ENCODE assay signal across 27 mouse cellular contexts in the genomic region with DNA sequence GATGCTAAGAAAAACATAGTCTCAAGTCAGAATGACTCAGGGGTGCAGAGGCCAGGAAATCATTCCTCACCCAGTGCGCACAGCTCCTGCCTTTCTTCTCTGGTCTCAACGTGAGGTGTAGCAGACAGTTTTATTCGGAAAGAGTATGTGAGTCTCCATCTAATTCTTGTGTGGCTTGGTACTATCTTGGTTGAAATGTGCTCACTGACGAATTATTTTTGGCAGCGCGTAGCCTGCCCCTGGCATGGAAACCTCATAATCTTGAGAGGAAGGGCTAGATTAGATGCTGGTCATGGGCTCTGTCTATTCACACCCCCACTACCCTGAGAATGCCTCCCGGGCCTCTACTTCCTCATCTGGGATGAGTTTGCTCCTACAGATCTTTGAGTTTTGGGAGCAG. TPM values are rescaled to one million over a fixed set of nuclear protein-coding genes. Genes with fewer than 3 reads are reported as not detected.
DNase-seq lines count a peak whose midpoint lies in the region; ATAC-seq and TF ChIP-seq lines count a peak whose summit lies in the region.
"Had no signal": no experiment of that assay in that cellular context is flagged by ENCODE, and none has a peak within 500 bp of the region (broad histone marks: within the 10 kb centered on the region; RNA-seq: fewer than 3 reads in every experiment).

No protein-coding gene starts in this region.

- no peak overlapping the region for H3K4me2 ChIP-seq in lung, embryonic 16.5 days (ENCODE audit: low read depth, low read length)
- peak overlapping the region; percentile 20; the same call in 1 of the 2 replicates for H3K4me2 ChIP-seq in heart, postnatal 0 days (ENCODE audit: low read depth, low read length)
- H3K4me2 ChIP-seq: embryonic facial prominence, embryonic 12.5 days; forebrain, embryonic 13.5 days; hindbrain, embryonic 13.5 days; lung, embryonic 14.5 days; midbrain, embryonic 15.5 days; neural tube, embryonic 12.5 days had no signal

- no peak for TF ChIP-seq CTCF in heart, postnatal 0 days (IDR thresholded peaks at IDR 0.05; ENCODE audit: low read depth)

- 0 out of 2 replicates have a peak, but pooled peaks have one; percentile 51 for TF ChIP-seq EP300 in heart, postnatal 0 days (IDR thresholded peaks at IDR 0.05; ENCODE audit: low read depth)

- H3K27me3 ChIP-seq in lung, embryonic 16.5 days (ENCODE audit: control insufficient read depth, insufficient read depth, low read depth, low read length): no peaks in the 10 kb centered on the region
- no peaks in the 10 kb centered on the region for H3K27me3 ChIP-seq in heart, postnatal 0 days (ENCODE audit: control insufficient read depth, insufficient read depth, low read length)
- H3K27me3 ChIP-seq: embryonic facial prominence, embryonic 12.5 days; forebrain, embryonic 13.5 days; midbrain, embryonic 15.5 days; neural tube, embryonic 12.5 days had no signal

- 0 out of 2 replicates have a peak overlapping the region, but pooled peaks have one; percentile 7 for H3K27ac ChIP-seq in lung, embryonic 16.5 days (ENCODE audit: low read length)
- H3K27ac ChIP-seq in heart, postnatal 0 days (ENCODE audit: low read depth): peak overlapping the region; percentile 73
- H3K27ac ChIP-seq: embryonic facial prominence, embryonic 12.5 days; forebrain, embryonic 13.5 days; hindbrain, embryonic 13.5 days; liver, embryonic 14.5 days; midbrain, embryonic 15.5 days; neural tube, embryonic 12.5 days had no signal

- no peak overlapping the region for H3K4me3 ChIP-seq in lung, embryonic 16.5 days (ENCODE audit: low read length)
- H3K4me3 ChIP-seq in heart, postnatal 0 days (ENCODE audit: low read depth, low read length): no peak overlapping the region
- H3K4me3 ChIP-seq: embryonic facial prominence, embryonic 12.5 days; erythroblast, embryonic 14.5 days; forebrain, embryonic 13.5 days; hindbrain, embryonic 13.5 days; left cerebral cortex, adult 2 months; midbrain, embryonic 15.5 days; neural tube, embryonic 12.5 days had no signal

- no peaks in the 10 kb centered on the region for H3K36me3 ChIP-seq in lung, embryonic 16.5 days (ENCODE audit: control insufficient read depth, insufficient read depth, low read length)
- H3K36me3 ChIP-seq in heart, postnatal 0 days (replicated peaks; ENCODE audit: control insufficient read depth, insufficient read depth, low read length): no peaks in the 10 kb centered on the region
- H3K36me3 ChIP-seq: embryonic facial prominence, embryonic 12.5 days; hindbrain, embryonic 13.5 days; midbrain, embryonic 15.5 days; neural tube, embryonic 12.5 days had no signal

- H3K9ac ChIP-seq in lung, embryonic 16.5 days (ENCODE audit: low read length): no peak overlapping the region
- no peak overlapping the region for H3K9ac ChIP-seq in heart, postnatal 0 days (replicated peaks; ENCODE audit: low read depth, low read length)
- H3K9ac ChIP-seq: embryonic facial prominence, embryonic 12.5 days; forebrain, embryonic 13.5 days; hindbrain, embryonic 13.5 days; liver, embryonic 14.5 days; lung, embryonic 14.5 days; midbrain, embryonic 15.5 days; neural tube, embryonic 12.5 days had no signal

- ATAC-seq in frontal cortex, adult (ENCODE audit: low TSS enrichment): 0 out of 2 replicates have a peak, but pooled peaks have one; percentile 22
- no peak for ATAC-seq in lung, embryonic 16.5 days (ENCODE audit: low read depth)
- ATAC-seq in heart, postnatal 0 days (ENCODE audit: insufficient read depth, low read depth): peak; percentile 84
- ATAC-seq: forebrain, embryonic 13.5 days; inflammation-experienced regulatory T-cells, adult 6 months; midbrain, embryonic 15.5 days had no signal

- H3K4me1 ChIP-seq in lung, embryonic 16.5 days (replicated peaks; ENCODE audit: control insufficient read depth, insufficient read depth, low read length): peaks cover 13% of the 10 kb centered on the region
- H3K4me1 ChIP-seq in heart, postnatal 0 days (ENCODE audit: control insufficient read depth, insufficient read depth): peaks cover 34% of the 10 kb centered on the region
- H3K4me1 ChIP-seq: forebrain, embryonic 13.5 days; hindbrain, embryonic 13.5 days; midbrain, embryonic 15.5 days; neural tube, embryonic 12.5 days had no signal

- 64% methylated on average over 7 of the region's 7 CpGs for WGBS in lung, embryonic 16.5 days
- 15% methylated on average over 7 of the region's 7 CpGs for WGBS in heart, postnatal 0 days

- no peak for DNase-seq in frontal cortex, postnatal 10 days (ENCODE audit: low spot score in 2 of 2)
- no peak for DNase-seq in lung, postnatal 10 days
- DNase-seq in heart, postnatal 0 days (ENCODE audit: low spot score): peak; percentile 83
- no peak for DNase-seq in urinary bladder, postnatal 14 days (ENCODE audit: low spot score)
- DNase-seq in adrenal gland, adult (ENCODE audit: inconsistent age in 2 of 2, low spot score in 1 of 2): no peak
- no peak for DNase-seq in urinary bladder, postnatal 4 days (ENCODE audit: low spot score in 2 of 2)
- DNase-seq: cerebellum, adult 18-20 months; cerebellum, postnatal 14 days; gastrocnemius, postnatal 10 days; kidney, adult 18-20 months; kidney, postnatal 4 days; layer of hippocampus, adult 9-11 months; lung, embryonic 14.5 days; lung, postnatal 4 days; retina, postnatal 1 day; thymus, postnatal 25 days had no signal

- no peaks in the 10 kb centered on the region for H3K9me3 ChIP-seq in lung, embryonic 16.5 days (ENCODE audit: control insufficient read depth, low read length)
- no peaks in the 10 kb centered on the region for H3K9me3 ChIP-seq in heart, postnatal 0 days (replicated peaks; ENCODE audit: control insufficient read depth, low read length)
- H3K9me3 ChIP-seq: embryonic facial prominence, embryonic 12.5 days; forebrain, embryonic 13.5 days; hindbrain, embryonic 13.5 days; midbrain, embryonic 15.5 days; neural tube, embryonic 12.5 days had no signal

RNA-seq across cellular contexts. Expression of a gene that starts 34.2 kb away (rescaled TPM):
- 3.3 and 3.6 TPM in 2 replicates for polyA plus RNA-seq in lung, embryonic 16.5 days (2015; fragmentation: Nextera tagmentation; extraction: Ambion mirVana)
- 0.08 and 0.46 TPM in 2 replicates for total RNA-seq in heart, postnatal 0 days (2014; rRNA removed; ENCODE audit: low replicate concordance)
- polyA plus RNA-seq in heart, postnatal 0 days (2015; fragmentation: Nextera tagmentation; extraction: Ambion mirVana): 2.8 and 3.2 TPM in 2 replicates
- polyA plus RNA-seq: erythroblast, embryonic 14.5 days; inflammation-experienced regulatory T-cells, adult 6 months had no signal
